Mouse (Mus musculus): Measurements from ENCODE around the gene Vmn1r83. TPM values are rescaled to one million over a fixed set of nuclear protein-coding genes. Genes with fewer than 3 reads are reported as not detected.

Vmn1r83 gene
- not detected in 2 replicates for total RNA-seq (2014; rRNA removed)
- polyA plus RNA-seq (2015; fragmentation: Nextera tagmentation; extraction: Ambion mirVana): not detected in 2 replicates

DNA sequence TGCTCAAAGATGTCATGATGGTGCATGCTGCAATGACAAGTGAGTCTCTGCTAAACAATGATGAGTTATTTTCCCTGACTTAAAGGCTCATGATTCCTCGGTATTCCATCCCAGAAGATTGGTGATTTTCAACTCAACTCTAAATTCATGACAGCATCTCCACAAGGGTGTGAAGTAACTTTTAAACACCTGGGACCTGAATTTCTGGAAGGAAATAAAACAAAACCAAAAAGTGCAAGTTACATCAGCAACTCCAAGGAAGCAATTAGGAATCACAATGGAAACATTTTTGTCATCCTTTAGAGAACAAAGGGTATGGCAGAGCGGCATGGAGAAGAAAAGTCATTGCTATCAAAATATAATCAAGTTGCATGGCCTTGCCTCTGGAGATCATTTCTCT is at the start of gene Vmn1r83:
Gene Vmn1r83 (minus strand): TSS at position 101 of the 400 bp plus-strand sequence.
- 78% methylated on average over 2 of the region's 2 CpGs for WGBS
- H3K9ac ChIP-seq: no peak within 1 kb of the TSS

GRCm38 (mm10) chr7:12369173-12369572 is 39.9 kb upstream of the Vmn1r83 start, which contains the start of gene Vmn1r84:
TSS of gene Vmn1r84 (minus strand) at chr7:12369273.
- H3K36me3 ChIP-seq (ENCODE audit: insufficient read depth): no peaks in the 10 kb centered on the region

More for the DNA sequence above, at the start of gene Vmn1r83:
- H3K27ac ChIP-seq (ENCODE audit: low read depth, low read length): no peak within 1 kb of the TSS
- no peak within 1 kb of the TSS for H3K4me3 ChIP-seq (ENCODE audit: low read depth, low read length)
- DNase-seq (no peak), ATAC-seq (no peak)
- peaks cover 3% of the 10 kb centered on the region; the same call in 1 of the 2 replicates for H3K9me3 ChIP-seq (ENCODE audit: low read length)
- H3K36me3 ChIP-seq (ENCODE audit: insufficient read depth): no peaks in the 10 kb centered on the region
- H3K4me2 ChIP-seq (ENCODE audit: low read depth): no peak within 1 kb of the TSS
- no peaks in the 10 kb centered on the region for H3K27me3 ChIP-seq (ENCODE audit: insufficient read depth, low read length)
- H3K4me1 ChIP-seq (ENCODE audit: insufficient read depth): no peaks in the 10 kb centered on the region
- no peak for TF ChIP-seq CTCF (IDR thresholded peaks at IDR 0.05; ENCODE audit: low read depth)

GRCm38 (mm10) chr7:12300130-12300529 is 29.2 kb downstream of the Vmn1r83 start, which contains the start of gene Vmn1r82:
TSS of gene Vmn1r82 (plus strand) at chr7:12300430.
- TF ChIP-seq CTCF (IDR thresholded peaks at IDR 0.05; ENCODE audit: low read depth): no peak
- H3K27ac ChIP-seq (ENCODE audit: low read depth, low read length): no peak within 1 kb of the TSS
- no peak within 1 kb of the TSS for H3K4me2 ChIP-seq (ENCODE audit: low read depth)
- 0 out of 2 replicates have a peak, but pooled peaks cover 8% of the 10 kb centered on the region for H3K9me3 ChIP-seq (ENCODE audit: low read length)
- no peak for ATAC-seq
- no peak for DNase-seq
- WGBS: 54% methylated on average over 2 of the region's 2 CpGs
- H3K9ac ChIP-seq: no peak within 1 kb of the TSS
- H3K4me1 ChIP-seq (ENCODE audit: insufficient read depth): no peaks in the 10 kb centered on the region
- H3K36me3 ChIP-seq (ENCODE audit: insufficient read depth): no peaks in the 10 kb centered on the region
- H3K27me3 ChIP-seq (ENCODE audit: insufficient read depth, low read length): no peaks in the 10 kb centered on the region
- H3K4me3 ChIP-seq (ENCODE audit: low read depth, low read length): no peak within 1 kb of the TSS

More at GRCm38 (mm10) chr7:12369173-12369572, 39.9 kb upstream of the Vmn1r83 start, which contains the start of gene Vmn1r84:
- 51% methylated on average over 1 of the region's 1 CpGs for WGBS
- Histone ChIP-seq H3K27me3 (ENCODE audit: insufficient read depth, low read length) (no peaks in the 10 kb centered on the region), H3K9me3 (ENCODE audit: low read length) (peaks cover 7% of the 10 kb centered on the region; the same call in 1 of the 2 replicates), H3K4me2 (ENCODE audit: low read depth) (no peak within 1 kb of the TSS), H3K27ac (ENCODE audit: low read depth, low read length) (no peak within 1 kb of the TSS), H3K4me3 (ENCODE audit: low read depth, low read length) (no peak within 1 kb of the TSS), H3K4me1 (ENCODE audit: insufficient read depth) (no peaks in the 10 kb centered on the region), H3K9ac (no peak within 1 kb of the TSS)
- ATAC-seq (no peak), DNase-seq (no peak)
- TF ChIP-seq CTCF (IDR thresholded peaks at IDR 0.05; ENCODE audit: low read depth): no peak

Small RNA genes lying within 50 kb of the gene (microRNA-seq; reads per million reads assigned to microRNA genes)
- 0 reads per million in 2 experiments for gene Gm23521

Other genes with a start within 250 kb of the Vmn1r83 start
- gene Vmn1r78, start 179.2 kb downstream of the Vmn1r83 start, total RNA-seq (2014; rRNA removed): not detected in 2 replicates
- not detected in 2 replicates for gene Vmn1r78, start 179.2 kb downstream of the Vmn1r83 start, polyA plus RNA-seq (2015; fragmentation: Nextera tagmentation; extraction: Ambion mirVana)
- gene Vmn1r79, start 158.2 kb downstream of the Vmn1r83 start, total RNA-seq (2014; rRNA removed): not detected in 2 replicates
- gene Vmn1r79, start 158.2 kb downstream of the Vmn1r83 start, polyA plus RNA-seq (2015; fragmentation: Nextera tagmentation; extraction: Ambion mirVana): not detected in 2 replicates
- gene Vmn1r80, start 140.2 kb downstream of the Vmn1r83 start, total RNA-seq (2014; rRNA removed): not detected in 2 replicates
- not detected in 2 replicates for gene Vmn1r80, start 140.2 kb downstream of the Vmn1r83 start, polyA plus RNA-seq (2015; fragmentation: Nextera tagmentation; extraction: Ambion mirVana)
- under 0.01 TPM in 1 of 2 replicates, not detected in the other for gene Vmn1r81, start 61.2 kb downstream of the Vmn1r83 start, total RNA-seq (2014; rRNA removed)
- not detected in 2 replicates for gene Vmn1r81, start 61.2 kb downstream of the Vmn1r83 start, polyA plus RNA-seq (2015; fragmentation: Nextera tagmentation; extraction: Ambion mirVana)
- gene Vmn1r82, start 29.1 kb downstream of the Vmn1r83 start, total RNA-seq (2014; rRNA removed): not detected in 2 replicates
- not detected in 2 replicates for gene Vmn1r82, start 29.1 kb downstream of the Vmn1r83 start, polyA plus RNA-seq (2015; fragmentation: Nextera tagmentation; extraction: Ambion mirVana)
- not detected in 2 replicates for gene Vmn1r84, start 39.8 kb upstream of the Vmn1r83 start, total RNA-seq (2014; rRNA removed)
- gene Vmn1r84, start 39.8 kb upstream of the Vmn1r83 start, polyA plus RNA-seq (2015; fragmentation: Nextera tagmentation; extraction: Ambion mirVana): not detected in 2 replicates
- 8.9 and 10.3 TPM in 2 replicates for gene Zfp551, start 93.3 kb upstream of the Vmn1r83 start, total RNA-seq (2014; rRNA removed)
- gene Zfp551, start 93.3 kb upstream of the Vmn1r83 start, polyA plus RNA-seq (2015; fragmentation: Nextera tagmentation; extraction: Ambion mirVana): 7.7 and 9.5 TPM in 2 replicates
- gene Zfp606, start 148.8 kb upstream of the Vmn1r83 start, total RNA-seq (2014; rRNA removed): 35.2 and 45.2 TPM in 2 replicates
- gene Zfp606, start 148.8 kb upstream of the Vmn1r83 start, polyA plus RNA-seq (2015; fragmentation: Nextera tagmentation; extraction: Ambion mirVana): 18.4 and 20.1 TPM in 2 replicates
- gene 2900092C05Rik, start 183.0 kb upstream of the Vmn1r83 start, total RNA-seq (2014; rRNA removed): not detected in 2 replicates
- gene 2900092C05Rik, start 183.0 kb upstream of the Vmn1r83 start, polyA plus RNA-seq (2015; fragmentation: Nextera tagmentation; extraction: Ambion mirVana): not detected in 2 replicates